Mouse (Mus musculus) liver, postnatal 0 days (tissue): ENCODE measurements around the gene Dtnbp1.

Experiments
- CTCF ChIP-seq: sonication (generic); IDR thresholded peaks from 2 replicates; pipeline ENCODE4 v1.5.1; 2016; ENCODE audit warnings: antibody characterized with exemption, low read depth
- EP300 ChIP-seq: IDR thresholded peaks from 2 replicates; pipeline ENCODE4 v1.6.1; 2016; ENCODE audit warnings: antibody characterized with exemption, low read depth, mild to moderate bottlenecking

GRCm38 (mm10) chr13:44921095-44921494 is 80.9 kb downstream of the Dtnbp1 start:
- TF ChIP-seq CTCF (no peak), EP300 (no peak)
